Mouse (Mus musculus) inflammation-experienced regulatory T-cells, adult 16 weeks (primary cell): ENCODE data around the gene Gm7361. TPM values are rescaled to one million over a fixed set of nuclear protein-coding genes. Genes with fewer than 3 reads are reported as not detected.

ENCODE experiments used
- polyA plus RNA-seq: library from polyadenylated mRNA; unstranded; fragments of 100-300 nt; shearing (Covaris generic); gene quantifications from one replicate; pipeline ENCODE4 v1.2.1, GENCODE M21; 2017

Gene Gm7361
- not detected for polyA plus RNA-seq

DNA sequence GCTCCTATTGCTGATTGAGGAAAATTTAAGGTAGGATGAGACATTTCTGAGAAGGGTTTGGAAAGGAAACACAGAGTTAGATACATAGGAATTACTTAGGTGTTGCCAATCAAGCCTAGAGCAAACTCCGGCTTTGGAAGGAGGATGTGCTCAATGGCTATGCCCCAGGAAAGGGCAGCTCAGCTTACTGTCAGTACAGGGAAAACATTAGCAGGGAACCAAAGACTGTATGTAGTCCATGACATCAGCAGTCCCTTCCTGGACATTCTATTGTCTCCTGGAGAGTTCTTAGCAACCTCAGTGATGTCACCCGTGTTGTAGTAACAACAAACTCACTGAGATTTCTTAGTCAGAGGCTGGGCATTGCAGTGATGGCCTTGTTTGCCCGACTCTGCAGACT lies at the start of gene Gm7361:
TSS of gene Gm7361 (plus strand) at position 301 of the 400 bp plus-strand sequence.

Other genes starting within 250 kb of the Gm7361 start
- gene Gm5862, start 234.8 kb upstream of the Gm7361 start, polyA plus RNA-seq: not detected
- gene Speer4a, start 218.1 kb upstream of the Gm7361 start, polyA plus RNA-seq: not detected
- gene Gm7347, start 199.1 kb upstream of the Gm7361 start, polyA plus RNA-seq: not detected
- gene Gm10471, start 168.4 kb upstream of the Gm7361 start, polyA plus RNA-seq: not detected
- gene 5031410I06Rik, start 152.3 kb upstream of the Gm7361 start, polyA plus RNA-seq: not detected
- not detected for gene Gm10220, start 136.3 kb upstream of the Gm7361 start, polyA plus RNA-seq